Mouse (Mus musculus) kidney, embryonic 16.5 days (tissue): ENCODE measurements at regions not wholly inside any gene's neighbourhood (a gene's known extent, or its start where the extent isn't known, plus 50 kb on each side); places are given as distances from the start of the nearest gene placed in this dataset.

Experiments
- ATAC-seq: fragments of 200-750 bp; cut with Nextera tagmentation; 2 replicates; pipeline ENCODE4 v1.8.0; 2017; ENCODE audit warnings: moderate TSS enrichment; ENCODE audit not compliant: low FRiP score, low TSS enrichment
- H3K27ac ChIP-seq: fragments of 300-500 bp; sonication (generic); 2 replicates; pipeline ENCODE4 v1.5.1; 2014; ENCODE audit warnings: low read length
- H3K27me3 ChIP-seq: fragments of 300-500 bp; sonication (generic); 2 replicates; pipeline ENCODE4 v1.6.1; 2014; ENCODE audit warnings: low read length, control low read depth, mixed read lengths; ENCODE audit not compliant: insufficient read depth
- H3K36me3 ChIP-seq: fragments of 300-500 bp; sonication (generic); 2 replicates; pipeline ENCODE4 v1.6.1; 2014; ENCODE audit warnings: low read length, control low read depth, mixed read lengths; ENCODE audit not compliant: insufficient read depth
- H3K4me1 ChIP-seq: fragments of 300-500 bp; sonication (generic); 2 replicates; pipeline ENCODE4 v1.6.1; 2014; ENCODE audit warnings: low read length, control low read depth, mixed read lengths; ENCODE audit not compliant: insufficient read depth
- H3K4me2 ChIP-seq: fragments of 300-500 bp; sonication (generic); replicated peaks from 2 replicates; pipeline ENCODE4 v1.6.1; 2014; ENCODE audit warnings: low read depth, low read length
- H3K4me3 ChIP-seq: fragments of 300-500 bp; sonication (generic); 2 replicates; pipeline ENCODE4 v1.5.1; 2014; ENCODE audit warnings: mild to moderate bottlenecking, low read length
- H3K9ac ChIP-seq: fragments of 300-500 bp; sonication (generic); replicated peaks from 2 replicates; pipeline ENCODE4 v1.6.1; 2014; ENCODE audit warnings: low read length
- H3K9me3 ChIP-seq: fragments of 300-500 bp; sonication (generic); 2 replicates; pipeline ENCODE4 v1.6.1; 2016; ENCODE audit warnings: low read length, control low read depth
- WGBS: fragments of 180-500 bp; shearing (Covaris S2); extraction: QIAGEN DNeasy Blood & Tissue Kit; methylation state at CpG from one replicate; pipeline ENCODE4 v1.1.7; 2014; 5-methylcytosine and 5-hydroxymethylcytosine counted together

- Histone ChIP-seq H3K9ac (no peak overlapping the region), H3K4me1 (no peaks in the 10 kb centered on the region; the same call in 1 of the 2 replicates), H3K36me3 (no peaks in the 10 kb centered on the region), H3K27me3 (no peaks in the 10 kb centered on the region), H3K4me3 (no peak overlapping the region), H3K27ac (no peak overlapping the region), H3K9me3 (peaks cover 2% of the 10 kb centered on the region; the same call in 1 of the 2 replicates), H3K4me2 (no peak overlapping the region)
- ATAC-seq, result no peak
- 44% methylated on average over 11 of the region's 11 CpGs for WGBS
Observed at GRCm38 (mm10) chr9:31656676-31657075, 192.4 kb upstream of the Tmem45b start.

DNA sequence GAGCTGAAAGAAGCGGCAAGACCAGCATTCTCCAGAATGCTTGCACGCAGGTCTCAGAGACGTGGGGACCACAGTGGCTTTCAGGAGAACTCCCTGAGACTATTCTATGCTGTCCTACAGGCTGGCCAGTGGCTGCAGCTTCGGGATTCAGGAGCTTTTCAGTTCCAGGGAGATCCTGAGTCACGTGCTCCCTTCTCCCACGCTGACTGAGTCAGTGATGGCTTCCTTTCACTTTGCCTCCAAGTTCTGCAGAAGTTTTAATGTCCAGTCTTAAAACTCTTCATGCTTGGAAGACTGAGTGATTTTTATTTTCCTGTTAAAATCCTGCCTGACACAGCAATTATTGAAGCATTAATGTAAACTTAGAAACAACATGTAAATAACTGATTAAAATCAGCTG is 190.5 kb upstream of the Tmem45b start:
- H3K36me3 ChIP-seq, result no peaks in the 10 kb centered on the region
- no peak overlapping the region for H3K9ac ChIP-seq
- H3K27me3 ChIP-seq, result no peaks in the 10 kb centered on the region
- 68% methylated on average over 6 of the region's 6 CpGs for WGBS
- no peaks in the 10 kb centered on the region; the same call in 1 of the 2 replicates for H3K9me3 ChIP-seq
- H3K27ac ChIP-seq, result no peak overlapping the region
- no peaks in the 10 kb centered on the region; the same call in 1 of the 2 replicates for H3K4me1 ChIP-seq
- ATAC-seq, result no peak
- no peak overlapping the region for H3K4me2 ChIP-seq
- H3K4me3 ChIP-seq, result no peak overlapping the region

DNA sequence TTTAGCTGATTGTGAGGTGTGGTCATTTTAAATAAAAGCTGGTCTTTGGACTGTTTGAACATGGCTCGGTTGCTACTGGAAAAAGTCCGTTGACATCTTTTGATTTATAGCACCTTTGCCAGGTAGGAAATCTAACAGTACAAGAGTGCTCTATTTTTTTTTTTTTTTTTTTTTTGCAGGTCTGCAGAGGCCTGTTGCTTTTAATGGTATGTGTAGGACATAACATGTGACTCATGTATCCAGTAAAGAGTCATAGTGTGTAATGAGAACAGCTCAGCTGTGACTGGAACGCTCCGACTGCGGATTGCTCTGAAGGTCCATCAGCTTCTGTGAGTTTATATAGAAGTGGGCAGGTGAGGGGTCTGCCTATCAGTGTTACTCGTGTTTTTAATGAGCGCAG is 190.0 kb upstream of the Tmem45b start:
- Histone ChIP-seq H3K4me1 (no peaks in the 10 kb centered on the region; the same call in 1 of the 2 replicates), H3K4me3 (no peak overlapping the region), H3K27me3 (no peaks in the 10 kb centered on the region), H3K9ac (no peak overlapping the region), H3K9me3 (no peaks in the 10 kb centered on the region), H3K27ac (no peak overlapping the region), H3K4me2 (no peak overlapping the region), H3K36me3 (no peaks in the 10 kb centered on the region)
- 75% methylated on average over 7 of the region's 7 CpGs for WGBS
- no peak for ATAC-seq

DNA sequence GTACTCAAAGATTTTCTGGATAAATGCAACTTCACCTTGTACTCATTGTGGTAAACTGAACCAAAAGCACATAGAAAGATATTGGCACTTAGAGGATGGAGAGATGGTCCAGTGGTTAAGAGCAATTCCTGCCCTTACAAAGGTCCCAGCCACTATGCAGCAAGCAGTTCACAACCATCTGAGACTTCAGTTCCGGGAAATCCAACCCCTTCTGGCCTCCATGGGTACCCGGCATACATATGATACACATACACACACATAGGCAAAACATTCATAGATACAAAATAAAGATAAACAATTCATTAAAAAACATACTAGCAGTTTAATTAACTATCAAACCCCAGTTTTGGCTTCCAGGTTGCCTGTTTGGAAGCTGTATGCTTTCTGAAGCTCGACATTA is 189.5 kb upstream of the Tmem45b start:
- Histone ChIP-seq H3K36me3 (no peaks in the 10 kb centered on the region), H3K4me3 (no peak overlapping the region), H3K9me3 (no peaks in the 10 kb centered on the region), H3K4me1 (no peaks in the 10 kb centered on the region; the same call in 1 of the 2 replicates), H3K4me2 (no peak overlapping the region), H3K9ac (no peak overlapping the region), H3K27ac (no peak overlapping the region), H3K27me3 (no peaks in the 10 kb centered on the region)
- no peak for ATAC-seq
- 87% methylated on average over 3 of the region's 3 CpGs for WGBS

DNA sequence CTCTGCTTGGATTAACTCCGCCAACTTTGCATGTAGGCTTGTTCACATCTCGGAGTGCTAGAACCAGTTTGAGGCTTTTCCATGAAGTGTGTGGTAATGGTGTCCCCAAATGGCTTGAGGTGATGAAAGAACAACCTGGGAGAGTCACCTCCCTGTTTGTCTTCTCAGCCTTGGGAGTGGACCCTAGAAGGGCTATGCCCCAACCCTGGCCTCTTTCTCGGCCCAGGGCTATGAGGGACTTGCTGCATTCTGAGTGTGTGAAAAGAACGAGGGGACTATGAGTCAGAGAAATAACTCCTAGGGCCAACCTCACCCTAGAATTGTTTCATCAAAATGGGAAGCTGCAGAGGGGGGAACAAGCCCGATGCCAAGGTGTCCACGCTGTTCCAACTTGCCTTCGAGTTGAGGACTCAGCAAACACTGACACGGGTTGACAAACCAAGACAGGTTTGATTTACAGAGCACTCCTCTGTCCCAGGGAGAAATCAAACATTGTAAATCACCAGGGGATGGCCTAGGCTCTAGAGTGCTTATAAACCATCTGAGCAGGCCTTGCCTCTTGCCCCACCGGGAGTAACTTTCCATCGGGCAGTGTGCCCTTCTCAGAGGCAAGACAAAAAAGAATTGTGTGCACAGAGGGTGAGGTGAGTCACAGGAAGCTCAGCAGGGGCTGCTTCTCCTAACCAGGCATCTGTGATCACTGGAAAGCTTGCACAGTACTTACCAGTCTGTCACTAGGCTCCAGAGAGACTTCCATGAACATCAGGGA is 186.3 kb upstream of the Tmem45b start:
- H3K4me3 ChIP-seq, result no peak overlapping the region
- H3K4me1 ChIP-seq, result peaks cover 2% of the 10 kb centered on the region; the same call in 1 of the 2 replicates
- no peak for ATAC-seq
- H3K9me3 ChIP-seq, result no peaks in the 10 kb centered on the region
- 57% methylated on average over 10 of the region's 10 CpGs for WGBS
- H3K36me3 ChIP-seq, result no peaks in the 10 kb centered on the region
- H3K9ac ChIP-seq, result no peak overlapping the region
- no peak overlapping the region for H3K27ac ChIP-seq
- no peak overlapping the region for H3K4me2 ChIP-seq
- H3K27me3 ChIP-seq, result no peaks in the 10 kb centered on the region

GRCm38 (mm10) chr9:31649073-31649472 is 184.8 kb upstream of the Tmem45b start:
- Histone ChIP-seq H3K4me2 (no peak overlapping the region), H3K9ac (no peak overlapping the region), H3K27ac (no peak overlapping the region), H3K4me1 (0 out of 2 replicates have a peak, but pooled peaks cover 6% of the 10 kb centered on the region), H3K4me3 (no peak overlapping the region), H3K36me3 (no peaks in the 10 kb centered on the region), H3K9me3 (no peaks in the 10 kb centered on the region), H3K27me3 (no peaks in the 10 kb centered on the region)
- WGBS, result 94% methylated on average over 5 of the region's 5 CpGs
- no peak for ATAC-seq

- H3K27me3 ChIP-seq, result no peaks in the 10 kb centered on the region
- whole genome bisulfite sequencing, result 73% methylated on average over 9 of the region's 9 CpGs
- no peaks in the 10 kb centered on the region for H3K36me3 ChIP-seq
- no peak for ATAC-seq
- H3K9ac ChIP-seq, result no peak overlapping the region
- H3K4me3 ChIP-seq, result no peak overlapping the region
- no peaks in the 10 kb centered on the region for H3K9me3 ChIP-seq
- H3K27ac ChIP-seq, result no peak overlapping the region
- H3K4me2 ChIP-seq, result no peak overlapping the region
- 0 out of 2 replicates have a peak, but pooled peaks cover 6% of the 10 kb centered on the region for H3K4me1 ChIP-seq
Observed at GRCm38 (mm10) chr9:31648551-31648950, 184.3 kb upstream of the Tmem45b start.

- Histone ChIP-seq H3K36me3 (no peaks in the 10 kb centered on the region), H3K9ac (no peak overlapping the region), H3K27me3 (no peaks in the 10 kb centered on the region), H3K4me3 (no peak overlapping the region), H3K4me1 (0 out of 2 replicates have a peak, but pooled peaks cover 6% of the 10 kb centered on the region), H3K27ac (no peak overlapping the region), H3K4me2 (no peak overlapping the region), H3K9me3 (no peaks in the 10 kb centered on the region)
- 59% methylated on average over 7 of the region's 7 CpGs for WGBS
- no peak for ATAC-seq
Observed at GRCm38 (mm10) chr9:31645114-31645513, 180.9 kb upstream of the Tmem45b start.

GRCm38 (mm10) chr9:31644106-31644505 is 179.8 kb upstream of the Tmem45b start:
- H3K9me3 ChIP-seq, result no peaks in the 10 kb centered on the region
- H3K27me3 ChIP-seq, result no peaks in the 10 kb centered on the region
- no peak overlapping the region for H3K4me2 ChIP-seq
- 86% methylated on average over 3 of the region's 3 CpGs for WGBS
- no peak overlapping the region for H3K4me3 ChIP-seq
- no peak overlapping the region for H3K27ac ChIP-seq
- H3K9ac ChIP-seq, result no peak overlapping the region
- no peaks in the 10 kb centered on the region for H3K36me3 ChIP-seq
- ATAC-seq, result no peak
- 0 out of 2 replicates have a peak, but pooled peaks cover 6% of the 10 kb centered on the region for H3K4me1 ChIP-seq

DNA sequence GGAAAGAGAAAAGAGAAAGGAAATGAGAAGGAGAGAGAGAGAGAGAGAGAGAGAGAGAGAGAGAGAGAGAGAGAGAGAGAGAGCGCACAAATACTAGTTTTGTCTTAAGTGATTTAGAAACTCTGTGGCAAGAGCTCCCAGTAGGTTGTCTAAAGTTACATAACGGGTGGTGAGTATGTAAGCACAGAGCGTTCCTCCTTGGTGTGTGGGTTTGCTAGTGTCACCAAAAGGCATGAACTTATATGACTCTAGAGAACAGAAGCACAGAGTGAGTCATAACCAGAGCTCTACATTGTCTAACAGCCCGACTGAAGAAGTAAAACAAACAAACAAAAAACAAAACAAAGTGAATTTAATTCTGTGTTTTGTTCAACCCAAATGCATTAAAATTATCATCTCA is 177.9 kb upstream of the Tmem45b start:
- WGBS, result 50% methylated on average over 4 of the region's 4 CpGs
- Histone ChIP-seq H3K9ac (no peak overlapping the region), H3K27me3 (no peaks in the 10 kb centered on the region), H3K36me3 (no peaks in the 10 kb centered on the region), H3K9me3 (no peaks in the 10 kb centered on the region), H3K4me3 (no peak overlapping the region), H3K27ac (no peak overlapping the region), H3K4me1 (0 out of 2 replicates have a peak, but pooled peaks cover 6% of the 10 kb centered on the region), H3K4me2 (no peak overlapping the region)
- ATAC-seq, result no peak
